Mouse (Mus musculus) midbrain, embryonic 12.5 days (tissue): ENCODE results near the gene Lrrc52. TPM values are rescaled to one million over a fixed set of nuclear protein-coding genes. Genes with fewer than 3 reads are reported as not detected.

Experiments
- ATAC-seq: fragments of 200-750 bp; cut with Nextera tagmentation; 2 replicates; pipeline ENCODE4 v1.8.0; 2017; ENCODE audit warnings: low read depth, moderate TSS enrichment, moderate library complexity; ENCODE audit not compliant: low FRiP score
- H3K27ac ChIP-seq: fragments of 300-500 bp; sonication (generic); replicated peaks from 2 replicates; pipeline ENCODE4 v1.5.1; 2016; ENCODE audit warnings: mild to moderate bottlenecking
- H3K27me3 ChIP-seq: fragments of 300-500 bp; sonication (generic); 2 replicates; pipeline ENCODE4 v1.6.1; 2016; ENCODE audit warnings: mild to moderate bottlenecking
- H3K36me3 ChIP-seq: fragments of 300-500 bp; sonication (generic); 2 replicates; pipeline ENCODE4 v1.6.1; 2016
- H3K4me1 ChIP-seq: fragments of 300-500 bp; sonication (generic); 2 replicates; pipeline ENCODE4 v1.6.1; 2016
- H3K4me2 ChIP-seq: fragments of 300-500 bp; sonication (generic); replicated peaks from 2 replicates; pipeline ENCODE4 v1.6.1; 2016; ENCODE audit warnings: mild to moderate bottlenecking, moderate library complexity
- H3K4me3 ChIP-seq: fragments of 300-500 bp; sonication (generic); 2 replicates; pipeline ENCODE4 v1.5.1; 2016; ENCODE audit warnings: mild to moderate bottlenecking
- H3K9ac ChIP-seq: fragments of 300-500 bp; sonication (generic); replicated peaks from 2 replicates; pipeline ENCODE4 v1.6.1; 2016; ENCODE audit warnings: mild to moderate bottlenecking, moderate library complexity
- H3K9me3 ChIP-seq: fragments of 300-500 bp; sonication (generic); 2 replicates; pipeline ENCODE4 v1.6.1; 2016; ENCODE audit warnings: mild to moderate bottlenecking
- WGBS: fragments of 180-500 bp; shearing (Covaris S2); methylation state at CpG from one replicate; pipeline ENCODE4 v1.1.7; 2016; 5-methylcytosine and 5-hydroxymethylcytosine counted together
- polyA plus RNA-seq: library from polyadenylated mRNA; unstranded; fragments of >200 nt; fragmentation: Nextera tagmentation; extraction: Ambion mirVana; gene quantifications from 2 replicates; pipeline ENCODE4 v1.2.1, GENCODE M21; 2016

The Lrrc52 gene
- polyA plus RNA-seq, 1 experiment from 2014 or later: not detected

DNA sequence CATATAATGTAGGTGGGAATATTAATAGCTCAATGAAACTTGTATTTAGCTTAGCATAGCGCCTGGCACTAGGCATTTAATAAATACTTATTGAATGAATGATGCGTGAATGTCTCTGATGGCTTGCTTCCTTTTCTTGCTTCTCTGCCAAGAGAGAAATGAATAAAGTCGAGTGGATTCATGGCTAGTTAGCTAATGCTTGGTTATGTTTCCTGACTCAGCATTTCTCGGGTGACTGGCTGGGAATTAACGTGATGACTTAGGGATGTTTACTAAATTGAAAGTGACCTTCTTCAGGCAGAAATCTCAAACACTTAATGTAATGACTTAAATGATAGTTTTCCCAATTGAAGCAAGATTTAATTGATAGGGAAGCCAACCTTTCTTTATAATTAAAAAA is 1.3 kb upstream of the Lrrc52 start:
- no peaks in the 10 kb centered on the region for H3K9me3 ChIP-seq
- no peaks in the 10 kb centered on the region for H3K4me1 ChIP-seq
- H3K4me2 ChIP-seq: no peak overlapping the region
- ATAC-seq: no peak
- WGBS: 78% methylated on average over 5 of the region's 5 CpGs
- no peak overlapping the region for H3K9ac ChIP-seq
- H3K27ac ChIP-seq: no peak overlapping the region
- no peaks in the 10 kb centered on the region for H3K27me3 ChIP-seq
- no peaks in the 10 kb centered on the region for H3K36me3 ChIP-seq
- no peak overlapping the region for H3K4me3 ChIP-seq

DNA sequence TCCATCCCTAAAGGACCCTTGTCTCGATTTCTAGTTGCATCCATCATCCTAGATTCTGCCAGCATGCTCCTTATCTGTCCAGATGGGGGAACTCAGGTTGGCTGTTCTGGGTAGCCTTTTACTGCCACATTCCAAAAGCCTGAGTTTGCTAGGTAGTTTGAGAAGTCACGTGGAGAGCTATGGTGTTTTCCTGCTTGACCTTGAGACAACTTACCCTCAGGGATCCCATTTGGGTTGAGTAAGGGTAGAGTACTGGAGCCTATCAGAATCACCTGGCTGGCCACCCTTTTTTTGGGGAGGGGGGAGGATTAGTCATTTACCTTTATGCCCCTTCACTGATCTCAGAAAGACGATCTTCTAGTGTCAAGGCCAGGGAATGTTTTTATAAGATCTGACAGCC is 9.3 kb downstream of the Lrrc52 start:
- WGBS: 83% methylated on average over 3 of the region's 3 CpGs
- Histone ChIP-seq H3K9ac (no peak overlapping the region), H3K4me3 (no peak overlapping the region), H3K27me3 (no peaks in the 10 kb centered on the region), H3K27ac (no peak overlapping the region), H3K36me3 (no peaks in the 10 kb centered on the region), H3K4me1 (no peaks in the 10 kb centered on the region), H3K4me2 (no peak overlapping the region), H3K9me3 (no peaks in the 10 kb centered on the region)
- ATAC-seq: no peak

DNA sequence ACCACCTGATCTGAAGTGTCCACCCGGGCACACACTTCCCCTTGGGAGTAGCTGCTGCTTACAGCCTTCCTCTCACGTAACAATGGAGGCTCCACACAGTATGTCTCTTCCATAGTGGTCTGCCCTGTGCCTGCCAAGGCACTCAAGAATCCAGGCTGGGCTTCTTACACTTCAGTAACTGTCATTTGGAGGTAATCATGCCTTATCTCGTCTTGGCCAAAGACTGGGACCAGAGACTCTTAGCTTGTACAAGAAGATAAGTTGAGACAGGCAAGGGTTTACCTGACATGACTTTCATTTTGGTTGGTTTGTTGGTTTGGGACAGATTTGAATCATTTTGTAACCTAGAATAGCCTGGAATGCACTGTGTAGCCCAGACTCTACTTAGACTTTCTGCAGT is 13.5 kb downstream of the Lrrc52 start:
- ATAC-seq: no peak
- Histone ChIP-seq H3K4me1 (no peaks in the 10 kb centered on the region), H3K27me3 (no peaks in the 10 kb centered on the region), H3K36me3 (no peaks in the 10 kb centered on the region), H3K27ac (no peak overlapping the region), H3K4me2 (no peak overlapping the region), H3K4me3 (no peak overlapping the region), H3K9ac (no peak overlapping the region), H3K9me3 (no peaks in the 10 kb centered on the region)
- 84% methylated on average over 3 of the region's 3 CpGs for WGBS

DNA sequence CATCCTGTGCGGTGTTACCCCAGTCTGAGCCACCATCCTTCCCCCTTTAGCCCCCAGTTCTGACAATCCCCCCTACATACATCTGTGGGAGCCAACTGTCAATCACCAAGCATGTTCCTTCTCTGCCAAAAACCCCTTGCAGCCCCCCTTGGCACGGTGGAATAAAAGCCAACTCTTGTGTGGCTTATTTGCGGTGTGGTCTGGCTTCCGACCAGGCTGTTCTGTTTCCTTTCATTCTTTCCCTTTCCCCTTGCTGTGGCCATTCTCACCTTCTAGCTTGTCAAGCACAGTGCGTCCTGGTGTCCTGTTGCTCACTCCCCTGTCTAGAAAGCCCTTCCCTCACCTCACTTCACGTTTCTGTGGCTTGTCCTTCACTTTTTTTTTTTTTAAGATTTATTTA is 14.1 kb downstream of the Lrrc52 start:
- no peaks in the 10 kb centered on the region for H3K4me1 ChIP-seq
- H3K9me3 ChIP-seq: no peaks in the 10 kb centered on the region
- no peak overlapping the region for H3K9ac ChIP-seq
- 87% methylated on average over 6 of the region's 6 CpGs for WGBS
- ATAC-seq: no peak
- H3K4me2 ChIP-seq: no peak overlapping the region
- no peaks in the 10 kb centered on the region for H3K36me3 ChIP-seq
- no peaks in the 10 kb centered on the region for H3K27me3 ChIP-seq
- H3K27ac ChIP-seq: no peak overlapping the region
- H3K4me3 ChIP-seq: no peak overlapping the region

DNA sequence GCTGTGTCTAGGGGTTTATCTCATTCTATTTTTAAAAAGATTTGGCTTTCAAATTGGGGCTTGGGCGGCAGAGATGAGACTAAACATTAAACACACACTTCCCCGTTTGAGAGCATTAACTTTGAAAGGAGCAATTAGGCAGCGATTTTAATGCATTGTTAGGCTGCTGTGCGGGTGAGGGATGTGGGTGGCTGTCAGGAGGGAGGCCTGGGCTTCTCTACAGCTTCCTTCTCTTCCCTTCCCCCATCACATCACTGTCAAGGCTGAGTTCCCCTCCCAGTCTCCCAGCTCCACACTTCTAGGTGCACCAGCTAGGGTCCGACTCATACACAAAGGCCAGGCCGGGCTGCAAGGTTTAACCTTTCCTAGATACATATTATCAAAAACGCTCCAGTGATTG is 18.0 kb downstream of the Lrrc52 start:
- 36% methylated on average over 7 of the region's 7 CpGs for whole genome bisulfite sequencing
- H3K27ac ChIP-seq: no peak overlapping the region
- no peaks in the 10 kb centered on the region for H3K9me3 ChIP-seq
- H3K4me3 ChIP-seq: no peak overlapping the region
- H3K36me3 ChIP-seq: no peaks in the 10 kb centered on the region
- no peaks in the 10 kb centered on the region for H3K4me1 ChIP-seq
- ATAC-seq: no peak
- H3K4me2 ChIP-seq: no peak overlapping the region
- H3K27me3 ChIP-seq: peaks cover 3% of the 10 kb centered on the region; the same call in 1 of the 2 replicates
- no peak overlapping the region for H3K9ac ChIP-seq

DNA sequence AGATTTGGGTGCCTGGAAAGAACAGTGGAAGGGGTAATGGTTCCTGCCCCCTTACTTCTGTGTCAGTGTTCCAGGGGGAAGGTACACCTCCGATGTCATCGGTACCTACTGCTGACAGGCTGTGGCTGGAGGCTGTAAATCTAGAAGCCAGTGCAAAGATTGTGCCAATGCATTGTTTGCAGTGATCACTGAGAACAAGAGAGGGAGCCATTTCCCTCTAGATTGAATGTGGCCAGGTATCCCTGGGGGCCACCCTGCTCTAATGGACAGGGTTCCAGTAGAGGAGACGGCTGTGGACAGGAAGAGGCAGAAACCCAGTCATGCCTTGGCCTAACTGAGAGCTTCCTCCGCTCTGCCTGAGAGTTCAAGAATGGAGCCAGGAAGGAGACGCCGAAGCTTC is 18.5 kb downstream of the Lrrc52 start:
- H3K27me3 ChIP-seq: peaks cover 3% of the 10 kb centered on the region; the same call in 1 of the 2 replicates
- no peak overlapping the region for H3K4me3 ChIP-seq
- no peak overlapping the region for H3K4me2 ChIP-seq
- no peak for ATAC-seq
- no peaks in the 10 kb centered on the region for H3K9me3 ChIP-seq
- H3K9ac ChIP-seq: no peak overlapping the region
- no peak overlapping the region for H3K27ac ChIP-seq
- H3K4me1 ChIP-seq: no peaks in the 10 kb centered on the region
- WGBS: 65% methylated on average over 6 of the region's 6 CpGs
- H3K36me3 ChIP-seq: no peaks in the 10 kb centered on the region

DNA sequence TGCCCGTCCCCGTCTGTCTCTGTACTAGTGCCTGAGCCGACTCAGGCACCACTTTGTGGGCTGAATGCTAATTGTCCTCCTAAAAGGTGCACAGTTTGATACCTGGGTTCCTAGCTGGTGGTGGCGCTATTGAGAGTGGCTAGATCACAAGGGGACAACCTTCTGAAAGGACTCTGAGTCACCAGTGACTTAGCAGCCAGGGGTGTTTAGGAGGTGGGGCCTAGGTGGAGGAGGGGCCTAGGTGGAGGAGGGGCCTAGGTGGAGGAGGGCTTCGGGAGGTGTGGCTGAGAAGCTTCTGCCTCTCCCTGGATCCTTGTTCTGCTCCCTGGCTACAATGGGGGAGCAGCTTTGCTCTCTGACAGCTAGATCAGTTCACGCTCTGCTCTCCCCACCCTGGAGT is 20.1 kb downstream of the Lrrc52 start:
- H3K9me3 ChIP-seq: no peaks in the 10 kb centered on the region
- no peaks in the 10 kb centered on the region for H3K36me3 ChIP-seq
- H3K4me2 ChIP-seq: no peak overlapping the region
- WGBS: 78% methylated on average over 6 of the region's 6 CpGs
- H3K27ac ChIP-seq: no peak overlapping the region
- H3K27me3 ChIP-seq: peaks cover 3% of the 10 kb centered on the region; the same call in 1 of the 2 replicates
- no peak overlapping the region for H3K9ac ChIP-seq
- no peak overlapping the region for H3K4me3 ChIP-seq
- no peaks in the 10 kb centered on the region for H3K4me1 ChIP-seq
- no peak for ATAC-seq

DNA sequence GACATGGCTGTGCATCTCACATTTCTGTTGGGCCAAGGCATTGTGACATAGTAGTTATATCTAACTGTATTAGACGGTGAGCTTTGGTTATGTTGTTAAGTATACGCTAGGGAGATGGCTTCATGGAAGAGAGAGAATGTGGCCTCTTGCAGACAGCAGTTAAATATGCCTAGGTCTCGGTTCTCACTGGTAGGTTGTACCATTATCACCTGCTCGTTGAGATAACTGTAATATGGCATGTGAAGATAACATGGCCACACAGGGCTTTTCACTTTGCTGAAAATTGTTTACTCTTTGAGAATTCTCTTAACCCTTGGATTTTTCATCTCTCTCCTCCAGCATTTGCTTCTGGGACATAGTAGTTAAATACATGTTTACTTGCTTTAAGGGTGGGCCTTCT is 21.4 kb downstream of the Lrrc52 start:
- no peak for ATAC-seq
- Histone ChIP-seq H3K4me2 (no peak overlapping the region), H3K36me3 (no peaks in the 10 kb centered on the region), H3K4me1 (no peaks in the 10 kb centered on the region), H3K9me3 (no peaks in the 10 kb centered on the region), H3K27ac (no peak overlapping the region), H3K4me3 (no peak overlapping the region), H3K9ac (no peak overlapping the region), H3K27me3 (peaks cover 3% of the 10 kb centered on the region; the same call in 1 of the 2 replicates)
- 89% methylated on average over 4 of the region's 4 CpGs for WGBS

DNA sequence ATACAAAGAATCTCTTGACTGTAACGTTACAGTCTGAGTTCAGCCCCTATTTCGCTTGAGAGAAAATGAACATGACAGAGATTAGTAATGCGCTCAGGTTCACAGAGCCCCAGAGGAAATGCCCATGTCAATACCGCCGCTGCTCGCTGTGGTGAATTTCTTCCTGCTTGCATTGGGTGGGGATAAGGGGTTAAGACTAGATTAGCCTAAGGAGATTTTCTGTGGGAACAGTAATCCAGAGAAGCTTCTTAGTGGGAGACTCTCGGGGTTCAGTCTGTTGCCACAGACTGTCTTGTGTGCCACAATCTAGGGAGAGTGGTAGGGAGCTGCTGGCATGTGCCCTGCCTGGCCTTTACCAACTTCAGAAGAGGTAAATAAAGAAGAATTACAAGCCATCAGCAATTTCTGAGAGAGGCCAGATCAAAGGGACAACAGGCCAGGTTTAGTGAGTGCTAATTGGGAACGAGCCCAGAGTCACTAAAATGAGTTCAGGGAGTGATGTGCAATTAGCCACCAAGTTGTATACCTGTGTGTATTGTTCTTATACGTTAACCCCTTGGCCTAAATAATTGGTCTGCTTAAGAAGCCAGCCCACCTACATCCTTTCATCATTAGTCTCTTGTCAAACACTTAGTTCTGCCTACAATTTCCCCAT is 28.2 kb downstream of the Lrrc52 start:
- WGBS: 65% methylated on average over 9 of the region's 9 CpGs
- no peak overlapping the region for H3K9ac ChIP-seq

DNA sequence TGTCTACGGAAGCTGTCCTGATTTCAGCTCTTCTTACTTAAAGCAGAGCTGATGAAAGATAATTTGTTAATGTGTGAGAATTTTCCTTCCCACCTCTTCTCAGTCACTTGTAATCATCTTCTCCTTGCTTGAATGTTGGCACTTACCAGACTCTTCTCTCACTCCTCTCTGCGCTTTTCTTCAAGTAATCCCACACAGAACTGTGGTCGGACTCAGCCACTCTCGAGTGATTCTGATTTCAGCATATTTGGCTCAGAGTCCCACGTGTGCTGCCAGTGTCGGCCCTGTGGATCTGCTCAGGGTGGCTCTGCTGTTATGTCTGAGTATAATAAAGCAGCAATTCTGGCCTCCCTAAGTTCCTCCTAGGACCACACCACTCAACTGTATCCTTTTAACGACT is 29.5 kb downstream of the Lrrc52 start:
- ATAC-seq: no peak
- no peak overlapping the region for H3K9ac ChIP-seq
- H3K27ac ChIP-seq: no peak overlapping the region
- H3K4me3 ChIP-seq: no peak overlapping the region
- no peaks in the 10 kb centered on the region for H3K4me1 ChIP-seq
- H3K9me3 ChIP-seq: no peaks in the 10 kb centered on the region
- no peaks in the 10 kb centered on the region for H3K27me3 ChIP-seq
- H3K36me3 ChIP-seq: no peaks in the 10 kb centered on the region
- 85% methylated on average over 7 of the region's 7 CpGs for WGBS
- H3K4me2 ChIP-seq: no peak overlapping the region

More for the DNA sequence above, 28.2 kb downstream of the Lrrc52 start:
- no peaks in the 10 kb centered on the region for H3K36me3 ChIP-seq
- no peak overlapping the region for H3K27ac ChIP-seq
- no peak overlapping the region for H3K4me3 ChIP-seq
- no peak for ATAC-seq
- no peak overlapping the region for H3K4me2 ChIP-seq
- no peaks in the 10 kb centered on the region for H3K9me3 ChIP-seq
- H3K27me3 ChIP-seq: no peaks in the 10 kb centered on the region
- H3K4me1 ChIP-seq: no peaks in the 10 kb centered on the region

DNA sequence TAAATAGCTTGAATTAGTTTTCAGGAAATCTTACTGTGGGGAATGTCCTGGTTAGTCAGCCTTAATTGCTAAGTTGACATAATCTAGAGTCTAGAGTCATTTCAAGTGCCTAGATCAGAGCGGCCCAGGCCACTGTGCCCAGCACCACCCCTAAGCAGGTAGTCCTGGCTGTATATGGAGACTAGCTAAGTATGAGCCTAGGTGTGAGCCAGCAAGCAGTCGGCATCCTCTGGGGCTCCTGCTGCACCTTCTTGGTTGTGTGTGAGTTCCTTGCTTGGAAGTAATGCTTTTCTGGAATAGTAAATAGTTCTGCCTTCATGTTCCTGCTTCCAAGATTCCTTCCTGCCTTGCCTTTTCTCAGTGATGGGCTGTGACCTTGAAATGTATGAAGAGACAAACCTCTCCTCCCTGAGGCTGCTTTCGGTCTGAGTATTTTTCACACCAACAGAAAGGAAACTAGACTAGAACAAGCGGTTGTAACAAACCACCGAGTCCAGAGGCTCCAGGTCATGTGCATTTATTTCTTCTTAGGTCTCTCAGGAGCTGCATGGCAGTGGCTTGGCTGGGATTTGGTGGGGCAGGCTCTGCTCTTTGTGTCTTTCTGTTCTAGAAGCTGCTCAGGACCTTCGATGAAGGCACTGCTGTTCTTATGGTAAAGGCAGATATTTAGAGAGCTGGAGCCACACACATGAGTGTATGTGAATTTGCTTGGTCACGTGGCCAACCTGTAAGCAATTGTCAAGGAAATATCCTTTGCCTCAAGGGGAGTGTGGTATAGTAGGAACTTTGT is 30.2 kb downstream of the Lrrc52 start:
- Histone ChIP-seq H3K9ac (no peak overlapping the region), H3K4me3 (no peak overlapping the region), H3K4me2 (no peak overlapping the region), H3K9me3 (no peaks in the 10 kb centered on the region), H3K36me3 (no peaks in the 10 kb centered on the region), H3K27me3 (no peaks in the 10 kb centered on the region), H3K27ac (no peak overlapping the region), H3K4me1 (no peaks in the 10 kb centered on the region)
- ATAC-seq: no peak
- WGBS: 93% methylated on average over 7 of the region's 7 CpGs

DNA sequence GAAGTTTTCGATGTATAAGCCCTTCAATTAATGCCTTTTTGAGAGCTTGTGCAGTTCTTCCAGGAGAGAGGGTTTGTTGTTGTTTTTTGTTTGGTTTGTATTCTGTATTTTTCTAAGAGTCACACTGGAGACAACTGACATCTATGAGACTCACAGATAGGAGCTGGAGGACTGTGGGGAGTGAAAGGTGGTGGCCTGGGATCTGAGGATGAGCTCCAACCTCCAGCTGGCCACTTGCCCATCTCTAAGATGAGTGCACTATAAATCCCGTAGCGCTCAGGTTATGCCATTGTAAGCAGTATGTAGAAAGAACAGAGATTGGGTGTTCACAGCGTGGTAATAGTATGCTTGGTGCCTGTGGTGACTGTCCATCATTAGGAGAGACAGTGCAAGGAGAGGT is 31.6 kb downstream of the Lrrc52 start:
- Histone ChIP-seq H3K9me3 (no peaks in the 10 kb centered on the region), H3K9ac (no peak overlapping the region), H3K4me3 (no peak overlapping the region), H3K27me3 (no peaks in the 10 kb centered on the region), H3K4me2 (no peak overlapping the region), H3K4me1 (no peaks in the 10 kb centered on the region), H3K27ac (no peak overlapping the region), H3K36me3 (no peaks in the 10 kb centered on the region)
- WGBS: 84% methylated on average over 4 of the region's 4 CpGs
- ATAC-seq: no peak
